Mouse (Mus musculus) liver, embryonic 14.5 days (tissue): ENCODE measurements at regions not wholly inside any gene's neighbourhood (a gene's known extent, or its start where the extent isn't known, plus 50 kb on each side); places are given as distances from the start of the nearest gene placed in this dataset.

Experiments used
- CTCF ChIP-seq: IDR thresholded peaks from 2 replicates; pipeline ENCODE4 v1.5.1; 2016; ENCODE audit warnings: antibody characterized with exemption, low read depth, control low read depth
- EP300 ChIP-seq: IDR thresholded peaks from 2 replicates; pipeline ENCODE4 v1.6.1; 2016; ENCODE audit warnings: antibody characterized with exemption, low read depth

DNA sequence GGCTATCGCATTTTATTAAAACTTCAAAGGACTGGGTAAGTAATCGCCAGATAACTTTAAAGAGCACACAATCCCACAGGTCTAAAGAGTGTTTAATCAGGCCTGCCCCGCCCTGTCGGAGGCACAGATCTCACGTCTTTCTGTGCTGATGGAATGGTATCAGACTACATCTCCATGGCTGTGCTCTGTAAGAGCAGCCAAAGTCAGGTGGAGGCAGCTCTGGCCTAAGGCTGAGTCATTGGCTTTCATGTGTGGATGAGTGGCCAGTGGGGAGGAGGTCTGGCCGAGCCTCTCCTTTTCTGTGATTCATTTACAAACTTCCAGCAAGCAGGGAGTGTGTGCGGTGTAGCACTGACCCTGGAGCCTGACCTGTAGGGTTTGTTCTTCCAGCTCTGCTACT is 197.0 kb downstream of the Snx10 start:
- TF ChIP-seq CTCF: no peak
- TF ChIP-seq EP300: no peak
